Mouse (Mus musculus): ENCODE data around the gene Sf1. TPM values are rescaled to one million over a fixed set of nuclear protein-coding genes. Genes with fewer than 3 reads are reported as not detected.
A peak's percentile ranks its signal among the peaks of the same experiment; 100 is the strongest.

The Sf1 gene
- polyA plus RNA-seq, 1 experiment from 2014 or later, result 275 TPM

- H3K4me1 ChIP-seq (replicated peaks; ENCODE audit: control insufficient read depth, insufficient read depth, low read length), result no peaks in the 10 kb centered on the region
- 16% methylated on average over 7 of the region's 7 CpGs for WGBS
- no peak within 1 kb of the TSS for H3K27ac ChIP-seq (ENCODE audit: low read depth, low read length)
- ATAC-seq (replicated peaks; ENCODE audit: low FRiP score) (no peak), DNase-seq (ENCODE audit: low spot score) (peak; percentile 56)
- H3K36me3 ChIP-seq (ENCODE audit: control insufficient read depth, insufficient read depth, low read length), result no peaks in the 10 kb centered on the region
- H3K4me3 ChIP-seq (ENCODE audit: low read depth, low read length), result no peak within 1 kb of the TSS
- no peaks in the 10 kb centered on the region for H3K27me3 ChIP-seq (ENCODE audit: control insufficient read depth, insufficient read depth, low read length)
- H3K9ac ChIP-seq (ENCODE audit: low read length), result no peak within 1 kb of the TSS; the same call in 1 of the 2 replicates
- no peaks in the 10 kb centered on the region for H3K9me3 ChIP-seq (ENCODE audit: control insufficient read depth, low read length)
- H3K4me2 ChIP-seq (ENCODE audit: low read depth, low read length, severe bottlenecking), result no peak within 1 kb of the TSS
Observed at GRCm38 (mm10) chr19:6384128-6384527, 20.6 kb downstream of the Sf1 start, which contains the start of gene Pygm. Pygm (plus strand) TSS chr19:6384399.

GRCm38 (mm10) chr19:6384954-6385353 lies 21.5 kb downstream of the Sf1 start:
- H3K27ac ChIP-seq (ENCODE audit: low read depth, low read length), result no peak overlapping the region
- ATAC-seq (replicated peaks; ENCODE audit: low FRiP score) (no peak), DNase-seq (ENCODE audit: low spot score) (peak; percentile 47)
- no peaks in the 10 kb centered on the region for H3K27me3 ChIP-seq (ENCODE audit: control insufficient read depth, insufficient read depth, low read length)
- H3K4me2 ChIP-seq (ENCODE audit: low read depth, low read length, severe bottlenecking), result no peak overlapping the region
- H3K36me3 ChIP-seq (ENCODE audit: control insufficient read depth, insufficient read depth, low read length), result no peaks in the 10 kb centered on the region
- no peak overlapping the region for H3K4me3 ChIP-seq (ENCODE audit: low read depth, low read length)
- peaks cover 4% of the 10 kb centered on the region for H3K4me1 ChIP-seq (replicated peaks; ENCODE audit: control insufficient read depth, insufficient read depth, low read length)
- no peak overlapping the region for H3K9ac ChIP-seq (ENCODE audit: low read length)
- 82% methylated on average over 11 of the region's 11 CpGs for WGBS
- no peaks in the 10 kb centered on the region for H3K9me3 ChIP-seq (ENCODE audit: control insufficient read depth, low read length)

GRCm38 (mm10) chr19:6385419-6385818 lies 21.9 kb downstream of the Sf1 start:
- no peak overlapping the region for H3K9ac ChIP-seq (ENCODE audit: low read length)
- H3K27me3 ChIP-seq (ENCODE audit: control insufficient read depth, insufficient read depth, low read length), result no peaks in the 10 kb centered on the region
- 86% methylated on average over 5 of the region's 5 CpGs for WGBS
- H3K4me2 ChIP-seq (ENCODE audit: low read depth, low read length, severe bottlenecking), result no peak overlapping the region
- DNase-seq (ENCODE audit: low spot score) (no peak), ATAC-seq (replicated peaks; ENCODE audit: low FRiP score) (no peak)
- no peak overlapping the region for H3K4me3 ChIP-seq (ENCODE audit: low read depth, low read length)
- H3K9me3 ChIP-seq (ENCODE audit: control insufficient read depth, low read length), result no peaks in the 10 kb centered on the region
- H3K4me1 ChIP-seq (replicated peaks; ENCODE audit: control insufficient read depth, insufficient read depth, low read length), result peaks cover 4% of the 10 kb centered on the region
- H3K36me3 ChIP-seq (ENCODE audit: control insufficient read depth, insufficient read depth, low read length), result no peaks in the 10 kb centered on the region
- H3K27ac ChIP-seq (ENCODE audit: low read depth, low read length), result no peak overlapping the region

GRCm38 (mm10) chr19:6385821-6386220 lies 22.3 kb downstream of the Sf1 start:
- Histone ChIP-seq H3K9me3 (ENCODE audit: control insufficient read depth, low read length) (no peaks in the 10 kb centered on the region), H3K36me3 (ENCODE audit: control insufficient read depth, insufficient read depth, low read length) (no peaks in the 10 kb centered on the region), H3K27me3 (ENCODE audit: control insufficient read depth, insufficient read depth, low read length) (no peaks in the 10 kb centered on the region), H3K9ac (ENCODE audit: low read length) (no peak overlapping the region), H3K27ac (ENCODE audit: low read depth, low read length) (no peak overlapping the region), H3K4me1 (replicated peaks; ENCODE audit: control insufficient read depth, insufficient read depth, low read length) (peaks cover 4% of the 10 kb centered on the region), H3K4me2 (ENCODE audit: low read depth, low read length, severe bottlenecking) (no peak overlapping the region), H3K4me3 (ENCODE audit: low read depth, low read length) (no peak overlapping the region)
- DNase-seq (ENCODE audit: low spot score) (peak; percentile 47), ATAC-seq (replicated peaks; ENCODE audit: low FRiP score) (no peak)
- WGBS, result 84% methylated on average over 7 of the region's 7 CpGs

- 73% methylated on average over 9 of the region's 9 CpGs for WGBS
- H3K4me3 ChIP-seq (ENCODE audit: low read depth, low read length), result no peak overlapping the region
- peaks cover 4% of the 10 kb centered on the region for H3K4me1 ChIP-seq (replicated peaks; ENCODE audit: control insufficient read depth, insufficient read depth, low read length)
- H3K27me3 ChIP-seq (ENCODE audit: control insufficient read depth, insufficient read depth, low read length), result no peaks in the 10 kb centered on the region
- H3K9ac ChIP-seq (ENCODE audit: low read length), result no peak overlapping the region
- ATAC-seq (replicated peaks; ENCODE audit: low FRiP score), result no peak
- no peak overlapping the region for H3K4me2 ChIP-seq (ENCODE audit: low read depth, low read length, severe bottlenecking)
- DNase-seq (ENCODE audit: low spot score), result peak; percentile 50
- H3K27ac ChIP-seq (ENCODE audit: low read depth, low read length), result no peak overlapping the region
- no peaks in the 10 kb centered on the region for H3K36me3 ChIP-seq (ENCODE audit: control insufficient read depth, insufficient read depth, low read length)
- H3K9me3 ChIP-seq (ENCODE audit: control insufficient read depth, low read length), result no peaks in the 10 kb centered on the region
Observed at GRCm38 (mm10) chr19:6386234-6386633, 22.7 kb downstream of the Sf1 start.

- peak; percentile 47 for DNase-seq (ENCODE audit: low spot score)
- Histone ChIP-seq H3K36me3 (ENCODE audit: control insufficient read depth, insufficient read depth, low read length) (no peaks in the 10 kb centered on the region), H3K4me1 (replicated peaks; ENCODE audit: control insufficient read depth, insufficient read depth, low read length) (peaks cover 4% of the 10 kb centered on the region), H3K27me3 (ENCODE audit: control insufficient read depth, insufficient read depth, low read length) (no peaks in the 10 kb centered on the region), H3K9ac (ENCODE audit: low read length) (no peak overlapping the region), H3K4me2 (ENCODE audit: low read depth, low read length, severe bottlenecking) (no peak overlapping the region), H3K27ac (ENCODE audit: low read depth, low read length) (no peak overlapping the region), H3K4me3 (ENCODE audit: low read depth, low read length) (no peak overlapping the region), H3K9me3 (ENCODE audit: control insufficient read depth, low read length) (no peaks in the 10 kb centered on the region)
- 87% methylated on average over 13 of the region's 13 CpGs for WGBS
- no peak for ATAC-seq (replicated peaks; ENCODE audit: low FRiP score)
Observed at GRCm38 (mm10) chr19:6388006-6388405, 24.5 kb downstream of the Sf1 start.

- Histone ChIP-seq H3K4me1 (replicated peaks; ENCODE audit: control insufficient read depth, insufficient read depth, low read length) (peaks cover 4% of the 10 kb centered on the region), H3K9me3 (ENCODE audit: control insufficient read depth, low read length) (no peaks in the 10 kb centered on the region), H3K4me3 (ENCODE audit: low read depth, low read length) (peak overlapping the region; percentile 16; the same call in 1 of the 2 replicates), H3K36me3 (ENCODE audit: control insufficient read depth, insufficient read depth, low read length) (no peaks in the 10 kb centered on the region), H3K4me2 (ENCODE audit: low read depth, low read length, severe bottlenecking) (peak overlapping the region; percentile 44), H3K27ac (ENCODE audit: low read depth, low read length) (no peak overlapping the region), H3K9ac (ENCODE audit: low read length) (no peak overlapping the region; the same call in 1 of the 2 replicates), H3K27me3 (ENCODE audit: control insufficient read depth, insufficient read depth, low read length) (no peaks in the 10 kb centered on the region)
- DNase-seq (ENCODE audit: low spot score) (peak; percentile 54), ATAC-seq (replicated peaks; ENCODE audit: low FRiP score) (no peak)
- 3% methylated on average over 16 of the region's 16 CpGs for WGBS
Observed at GRCm38 (mm10) chr19:6389803-6390202, 26.3 kb downstream of the Sf1 start.

GRCm38 (mm10) chr19:6390251-6390650 lies 26.8 kb downstream of the Sf1 start:
- 61% methylated on average over 6 of the region's 6 CpGs for WGBS
- no peak overlapping the region for H3K27ac ChIP-seq (ENCODE audit: low read depth, low read length)

GRCm38 (mm10) chr19:6392743-6393393 lies 29.4 kb downstream of the Sf1 start:
- whole genome bisulfite sequencing, result 93% methylated on average over 14 of the region's 14 CpGs
- DNase-seq (ENCODE audit: low spot score) (no peak), ATAC-seq (replicated peaks; ENCODE audit: low FRiP score) (no peak)
- no peaks in the 10 kb centered on the region for H3K9me3 ChIP-seq (ENCODE audit: control insufficient read depth, low read length)
- no peak overlapping the region for H3K4me2 ChIP-seq (ENCODE audit: low read depth, low read length, severe bottlenecking)
- no peak overlapping the region for H3K9ac ChIP-seq (ENCODE audit: low read length)
- no peak overlapping the region for H3K27ac ChIP-seq (ENCODE audit: low read depth, low read length)
- H3K27me3 ChIP-seq (ENCODE audit: control insufficient read depth, insufficient read depth, low read length), result no peaks in the 10 kb centered on the region
- H3K4me1 ChIP-seq (replicated peaks; ENCODE audit: control insufficient read depth, insufficient read depth, low read length), result peaks cover 4% of the 10 kb centered on the region
- no peaks in the 10 kb centered on the region for H3K36me3 ChIP-seq (ENCODE audit: control insufficient read depth, insufficient read depth, low read length)
- H3K4me3 ChIP-seq (ENCODE audit: low read depth, low read length), result no peak overlapping the region

More at GRCm38 (mm10) chr19:6390251-6390650, 26.8 kb downstream of the Sf1 start:
- ATAC-seq (replicated peaks; ENCODE audit: low FRiP score), result no peak
- DNase-seq (ENCODE audit: low spot score), result peak; percentile 41
- H3K4me2 ChIP-seq (ENCODE audit: low read depth, low read length, severe bottlenecking), result no peak overlapping the region
- H3K36me3 ChIP-seq (ENCODE audit: control insufficient read depth, insufficient read depth, low read length), result no peaks in the 10 kb centered on the region
- H3K9me3 ChIP-seq (ENCODE audit: control insufficient read depth, low read length), result no peaks in the 10 kb centered on the region
- no peak overlapping the region for H3K9ac ChIP-seq (ENCODE audit: low read length)
- H3K27me3 ChIP-seq (ENCODE audit: control insufficient read depth, insufficient read depth, low read length), result no peaks in the 10 kb centered on the region
- H3K4me1 ChIP-seq (replicated peaks; ENCODE audit: control insufficient read depth, insufficient read depth, low read length), result peaks cover 4% of the 10 kb centered on the region
- no peak overlapping the region for H3K4me3 ChIP-seq (ENCODE audit: low read depth, low read length)
